Mouse (Mus musculus): ENCODE results near the gene Tmem8. TPM values are rescaled to one million over a fixed set of nuclear protein-coding genes. Genes with fewer than 3 reads are reported as not detected.

Tmem8 gene
- 8.8 TPM for polyA plus RNA-seq (2014; fragmentation: Illumina TruSeq; extraction: RNeasy Lipid Tissue Mini Kit (QIAGEN cat#74804); ENCODE audit: low replicate concordance)

DNA sequence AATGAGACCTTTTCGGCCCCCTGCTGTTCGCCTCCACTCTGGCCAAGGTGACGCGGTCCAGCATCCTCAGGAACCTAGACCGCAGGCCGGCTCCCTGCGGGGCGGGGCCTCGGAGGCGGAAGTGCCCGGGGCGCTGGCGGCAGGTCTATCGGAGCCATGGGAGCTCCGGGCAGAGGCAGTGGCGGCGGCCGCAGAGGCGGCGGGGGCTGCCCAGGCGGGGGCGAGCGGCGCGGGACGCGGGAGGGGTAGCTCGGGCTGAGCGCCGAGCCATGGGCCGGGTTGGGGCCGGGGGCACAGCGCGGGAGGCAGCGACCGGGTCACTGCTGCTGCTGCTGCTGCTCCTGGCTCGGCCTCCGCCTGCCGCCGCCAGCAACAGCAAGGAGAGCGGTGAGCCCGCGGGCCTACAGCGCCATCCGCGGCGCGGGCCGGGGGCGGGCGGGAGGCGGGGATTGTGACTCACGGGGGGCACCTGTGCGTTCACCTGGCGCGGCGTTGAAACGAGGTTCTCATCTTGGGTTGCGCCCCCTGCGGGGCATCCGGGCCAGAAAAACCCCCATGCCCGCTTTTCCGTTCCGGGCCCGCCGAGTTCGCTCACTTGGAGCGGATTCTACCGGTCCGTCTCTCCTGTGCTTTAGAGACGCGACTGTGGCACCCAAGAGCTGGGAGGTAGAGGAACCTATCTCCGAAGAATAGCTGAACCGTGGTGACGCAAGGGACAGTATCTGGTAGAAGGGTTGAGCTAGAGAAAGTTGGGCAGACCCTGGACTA, at the start of gene Tmem8:
Gene Tmem8 (plus strand): TSS at position 119 of the 768 bp plus-strand sequence.

DNA sequence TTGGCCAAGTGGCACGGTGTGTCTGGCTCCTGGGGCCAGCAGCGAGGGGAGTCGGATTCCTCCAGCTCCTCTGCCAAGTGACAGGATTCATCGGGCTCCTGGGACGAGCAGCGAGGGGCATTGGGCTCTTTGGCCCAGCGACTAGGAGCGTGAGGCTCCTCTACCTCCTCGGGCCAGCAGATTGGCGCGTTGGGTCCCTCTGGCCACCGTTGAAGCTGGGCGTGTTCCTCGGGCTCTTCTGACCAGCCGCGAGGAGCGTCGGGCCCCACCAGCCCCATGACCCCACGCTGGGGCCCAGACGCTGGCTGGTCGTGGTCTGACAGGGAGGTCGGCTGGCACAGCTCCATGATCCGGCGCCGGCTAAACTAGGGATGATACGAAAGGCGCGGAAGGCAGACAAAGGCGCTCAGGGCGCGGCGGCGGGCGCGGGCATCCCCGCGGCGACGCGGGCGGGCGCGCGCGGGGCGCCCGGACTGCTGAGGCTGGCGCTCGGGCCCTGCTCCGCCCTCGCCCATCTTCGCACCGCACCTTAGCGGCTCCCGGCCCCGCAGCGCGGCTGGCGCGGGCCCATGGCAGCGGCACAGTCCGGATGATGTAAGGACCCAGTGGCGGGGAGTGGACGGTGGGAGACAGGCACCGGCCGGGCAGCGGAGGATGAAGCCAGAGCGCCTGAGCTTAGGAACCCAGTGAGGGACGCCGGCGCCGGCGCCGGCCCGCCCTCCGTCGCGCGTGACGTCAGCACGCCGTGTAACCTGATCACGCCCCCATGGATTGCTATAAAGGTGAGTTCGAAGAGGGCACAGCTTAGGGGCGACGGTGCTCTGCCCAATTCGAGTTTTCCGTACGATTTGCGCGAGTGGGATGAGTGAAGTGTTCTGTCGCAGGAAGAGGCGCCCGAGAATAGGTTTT, 44.0 kb upstream of the Tmem8 start, which contains the start of gene Rab11fip3:
Gene Rab11fip3 (minus strand): TSS at position 725 of the 909 bp plus-strand sequence.

DNA sequence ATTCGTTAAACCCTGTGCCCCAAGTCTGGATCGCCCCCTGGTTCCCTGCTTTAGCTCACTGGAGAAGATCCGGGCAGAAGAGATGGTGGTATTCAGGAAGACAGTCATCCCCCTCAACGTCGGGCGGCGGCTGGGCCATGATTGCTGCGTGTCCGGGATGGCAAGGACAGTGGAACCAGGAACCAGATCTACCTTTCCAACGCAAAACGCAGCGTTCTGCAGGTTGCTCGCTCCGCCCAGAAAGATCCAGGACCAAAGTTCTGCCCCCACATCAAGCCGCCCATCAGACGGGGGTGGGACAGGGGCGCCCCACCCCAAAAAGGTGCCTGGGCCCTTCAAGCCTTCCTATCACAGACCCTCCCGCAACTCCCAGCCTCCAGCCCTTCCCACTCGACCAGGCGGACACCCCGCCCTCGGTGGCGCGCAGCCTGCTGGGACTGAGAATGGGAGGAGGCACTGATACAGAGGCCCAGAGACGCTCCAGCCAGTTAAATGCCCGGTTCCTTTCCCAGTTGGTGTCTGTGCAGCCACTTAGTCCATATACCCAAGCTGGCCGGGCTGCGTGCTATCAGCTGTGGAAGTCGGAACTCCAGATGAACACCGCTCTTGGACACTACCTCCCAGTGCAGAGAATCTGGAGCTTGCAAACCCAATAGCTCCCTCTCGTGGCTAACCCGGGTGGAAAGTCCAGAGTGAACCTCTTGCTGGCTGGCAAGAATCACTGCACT, 23.0 kb upstream of the Tmem8 start, which contains the start of gene Decr2:
Gene Decr2 (minus strand): TSS at position 433 of the 728 bp plus-strand sequence.

DNA sequence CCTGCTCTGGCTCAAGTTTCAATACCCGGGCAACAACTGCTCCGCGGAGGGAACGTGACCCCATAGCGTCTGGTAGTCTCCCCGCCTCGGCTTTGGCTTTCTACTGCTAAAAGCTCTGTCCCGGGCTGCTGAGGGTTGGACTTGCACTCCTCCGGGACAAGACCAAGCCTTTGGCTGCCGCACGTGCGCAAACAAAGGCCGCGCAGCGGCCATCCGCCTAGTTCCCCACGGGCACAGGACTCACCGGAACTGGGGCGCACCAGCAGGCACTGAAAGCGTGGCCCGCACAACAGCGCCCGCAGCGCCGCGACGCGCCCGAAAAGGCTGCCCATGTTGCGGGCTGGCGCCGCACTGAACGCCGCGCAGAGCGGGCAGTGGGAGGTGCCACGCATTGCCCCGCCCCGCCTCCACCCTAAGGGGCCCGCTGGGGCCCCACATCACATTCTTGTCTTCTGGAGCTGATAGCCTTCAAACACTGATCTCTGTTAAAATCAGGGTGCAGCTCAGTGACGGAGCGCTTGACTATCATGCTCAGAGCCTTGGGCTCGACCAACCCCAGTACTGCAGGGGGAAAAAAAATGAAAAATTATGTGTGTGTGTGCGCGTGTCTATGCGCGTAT, 17.9 kb upstream of the Tmem8 start, which contains the start of gene Nme4:
Gene Nme4 (minus strand): TSS at position 482 of the 620 bp plus-strand sequence.

DNA sequence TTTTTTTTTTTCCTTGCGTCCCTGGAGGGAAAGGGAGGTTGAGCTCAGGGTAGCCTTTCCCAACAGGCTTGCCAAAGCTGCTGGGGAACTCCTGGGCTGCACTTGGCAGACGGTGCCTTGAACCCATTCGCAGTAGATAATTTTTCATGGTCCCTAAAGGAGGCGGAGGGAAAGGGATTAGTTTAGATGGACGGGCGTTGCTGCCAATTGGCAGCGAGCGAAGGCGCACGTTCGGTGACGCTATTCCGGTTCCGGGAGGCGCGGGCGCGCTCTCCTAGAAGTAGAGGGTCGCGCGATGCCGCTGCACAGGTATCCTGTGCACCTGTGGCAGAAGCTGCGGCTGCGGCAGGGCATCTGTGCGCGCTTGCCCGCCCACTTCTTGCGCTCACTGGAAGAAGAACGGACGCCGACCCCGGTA, 10.2 kb downstream of the Tmem8 start, which contains the start of gene Mrpl28:
Gene Mrpl28 (plus strand): TSS at position 234 of the 418 bp plus-strand sequence.

DNA sequence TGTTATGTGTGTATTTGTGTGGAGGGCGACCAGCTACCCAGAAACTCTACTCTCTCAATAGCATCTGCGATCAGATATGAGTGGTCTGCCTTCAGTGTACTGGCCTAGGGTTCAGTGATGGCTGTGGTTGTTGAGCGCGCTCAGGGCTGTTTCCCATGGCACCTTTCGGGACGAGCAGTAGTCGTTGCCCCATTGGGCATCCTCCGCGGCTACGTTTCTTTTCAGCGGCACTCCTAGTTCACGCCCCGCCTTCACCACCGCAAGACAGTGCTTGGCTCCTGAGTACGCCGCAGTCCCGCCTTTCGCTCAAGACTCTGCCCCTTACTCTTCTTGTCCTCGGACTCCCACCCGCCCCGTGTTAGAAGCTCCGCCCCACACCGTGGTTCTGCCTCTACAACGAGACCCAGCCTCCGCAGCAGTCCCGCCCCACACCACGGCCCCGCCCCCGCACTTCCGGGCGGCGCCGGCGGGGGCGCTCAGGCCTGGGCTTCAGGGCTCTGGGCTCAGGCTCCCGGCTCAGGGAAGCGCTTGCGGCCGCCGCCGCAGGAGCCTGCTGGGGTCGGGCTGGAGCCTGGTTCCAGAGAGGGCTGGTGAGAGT, 25.2 kb downstream of the Tmem8 start, which contains the start of gene Axin1:
Gene Axin1 (plus strand): TSS at position 450 of the 598 bp plus-strand sequence.

Other genes with a start within 250 kb of the Tmem8 start
- gene Mcrip2, start 244.5 kb upstream of the Tmem8 start, polyA plus RNA-seq (2014; fragmentation: Illumina TruSeq; extraction: RNeasy Lipid Tissue Mini Kit (QIAGEN cat#74804); ENCODE audit: low replicate concordance), result not detected
- gene Mettl26, start 238.2 kb upstream of the Tmem8 start, polyA plus RNA-seq (2014; fragmentation: Illumina TruSeq; extraction: RNeasy Lipid Tissue Mini Kit (QIAGEN cat#74804); ENCODE audit: low replicate concordance), result 9.2 TPM
- gene Wfikkn1, start 232.4 kb upstream of the Tmem8 start, polyA plus RNA-seq (2014; fragmentation: Illumina TruSeq; extraction: RNeasy Lipid Tissue Mini Kit (QIAGEN cat#74804); ENCODE audit: low replicate concordance), result not detected
- 0.48 TPM for gene Rab40c, start 193.6 kb upstream of the Tmem8 start, polyA plus RNA-seq (2014; fragmentation: Illumina TruSeq; extraction: RNeasy Lipid Tissue Mini Kit (QIAGEN cat#74804); ENCODE audit: low replicate concordance)
- 23.5 TPM for gene Pigq, start 168.4 kb upstream of the Tmem8 start, polyA plus RNA-seq (2014; fragmentation: Illumina TruSeq; extraction: RNeasy Lipid Tissue Mini Kit (QIAGEN cat#74804); ENCODE audit: low replicate concordance)
- not detected for gene Nhlrc4, start 168.3 kb upstream of the Tmem8 start, polyA plus RNA-seq (2014; fragmentation: Illumina TruSeq; extraction: RNeasy Lipid Tissue Mini Kit (QIAGEN cat#74804); ENCODE audit: low replicate concordance)
- not detected for gene A930017K11Rik, start 160.7 kb upstream of the Tmem8 start, polyA plus RNA-seq (2014; fragmentation: Illumina TruSeq; extraction: RNeasy Lipid Tissue Mini Kit (QIAGEN cat#74804); ENCODE audit: low replicate concordance)
- gene Capn15, start 127.5 kb upstream of the Tmem8 start, polyA plus RNA-seq (2014; fragmentation: Illumina TruSeq; extraction: RNeasy Lipid Tissue Mini Kit (QIAGEN cat#74804); ENCODE audit: low replicate concordance), result 1.8 TPM
- 7.1 TPM for gene Rab11fip3, start 43.7 kb upstream of the Tmem8 start, polyA plus RNA-seq (2014; fragmentation: Illumina TruSeq; extraction: RNeasy Lipid Tissue Mini Kit (QIAGEN cat#74804); ENCODE audit: low replicate concordance)
- gene Decr2, start 23.0 kb upstream of the Tmem8 start, polyA plus RNA-seq (2014; fragmentation: Illumina TruSeq; extraction: RNeasy Lipid Tissue Mini Kit (QIAGEN cat#74804); ENCODE audit: low replicate concordance), result 48.4 TPM
- not detected for gene Nme4, start 17.7 kb upstream of the Tmem8 start, polyA plus RNA-seq (2014; fragmentation: Illumina TruSeq; extraction: RNeasy Lipid Tissue Mini Kit (QIAGEN cat#74804); ENCODE audit: low replicate concordance)
- gene Mrpl28, start 10.2 kb downstream of the Tmem8 start, polyA plus RNA-seq (2014; fragmentation: Illumina TruSeq; extraction: RNeasy Lipid Tissue Mini Kit (QIAGEN cat#74804); ENCODE audit: low replicate concordance), result 5.3 TPM
- 10.7 TPM for gene Axin1, start 25.4 kb downstream of the Tmem8 start, polyA plus RNA-seq (2014; fragmentation: Illumina TruSeq; extraction: RNeasy Lipid Tissue Mini Kit (QIAGEN cat#74804); ENCODE audit: low replicate concordance)
- 0.26 TPM for gene Pdia2, start 85.8 kb downstream of the Tmem8 start, polyA plus RNA-seq (2014; fragmentation: Illumina TruSeq; extraction: RNeasy Lipid Tissue Mini Kit (QIAGEN cat#74804); ENCODE audit: low replicate concordance)
- gene Rgs11, start 89.7 kb downstream of the Tmem8 start, polyA plus RNA-seq (2014; fragmentation: Illumina TruSeq; extraction: RNeasy Lipid Tissue Mini Kit (QIAGEN cat#74804); ENCODE audit: low replicate concordance), result not detected
- gene Arhgdig, start 94.5 kb downstream of the Tmem8 start, polyA plus RNA-seq (2014; fragmentation: Illumina TruSeq; extraction: RNeasy Lipid Tissue Mini Kit (QIAGEN cat#74804); ENCODE audit: low replicate concordance), result not detected
- 81.2 TPM for gene Fam234a, start 130.9 kb downstream of the Tmem8 start, polyA plus RNA-seq (2014; fragmentation: Illumina TruSeq; extraction: RNeasy Lipid Tissue Mini Kit (QIAGEN cat#74804); ENCODE audit: low replicate concordance)
- gene Luc7l, start 139.6 kb downstream of the Tmem8 start, polyA plus RNA-seq (2014; fragmentation: Illumina TruSeq; extraction: RNeasy Lipid Tissue Mini Kit (QIAGEN cat#74804); ENCODE audit: low replicate concordance), result 62.6 TPM